Mouse (Mus musculus) myocyte (in vitro differentiated cells): Measurements from ENCODE around the gene Gatd1. TPM values are rescaled to one million over a fixed set of nuclear protein-coding genes. Genes with fewer than 3 reads are reported as not detected.

Experiments used
- H3K27me3 ChIP-seq: one replicate; pipeline ENCODE4 v1.6.1; 2011; ENCODE audit not compliant: control insufficient read depth, insufficient read depth, insufficient read length
- H3K36me3 ChIP-seq: one replicate; pipeline ENCODE4 v1.6.1; 2011; ENCODE audit not compliant: control insufficient read depth, insufficient read depth
- H3K4me2 ChIP-seq: one replicate; pipeline ENCODE4 v1.6.1; 2011; ENCODE audit warnings: low read depth, control low read depth
- H3K4me3 ChIP-seq: one replicate; pipeline ENCODE4 v1.5.1; 2011; ENCODE audit warnings: mild to moderate bottlenecking, control low read depth, moderate library complexity
- H3K79me2 ChIP-seq: one replicate; pipeline ENCODE4 v1.6.1; 2011; ENCODE audit not compliant: control insufficient read depth, insufficient read depth
- H3ac ChIP-seq: one replicate; pipeline ENCODE4 v1.6.1; 2011; ENCODE audit not compliant: control insufficient read depth, insufficient read length
- E2F4 ChIP-seq: IDR thresholded peaks from one replicate; pipeline ENCODE4 v1.6.1; 2011; ENCODE audit warnings: mild to moderate bottlenecking, control low read depth, moderate library complexity; ENCODE audit not compliant: insufficient read depth
- MAX ChIP-seq: IDR thresholded peaks from one replicate; pipeline ENCODE4 v1.6.1; 2011; ENCODE audit warnings: low read depth, mild to moderate bottlenecking, control low read depth
- MYOD1 ChIP-seq, 3 experiments: IDR thresholded peaks; one replicate each; pipeline ENCODE4 v1.6.1; 2011; ENCODE audit warnings: control low read depth in 2 of 3, low read depth in 2 of 3, mild to moderate bottlenecking in 2 of 3, moderate library complexity in 1 of 3; ENCODE audit not compliant: insufficient read length in 2 of 3, control insufficient read depth in 1 of 3
- MYOG ChIP-seq, 3 experiments: IDR thresholded peaks; one replicate each; pipeline ENCODE4 v1.6.1; 2011; ENCODE audit warnings: control low read depth in 2 of 3, low read depth in 2 of 3, mild to moderate bottlenecking in 2 of 3; ENCODE audit not compliant: insufficient read length in 2 of 3, control insufficient read depth in 1 of 3, insufficient read depth in 1 of 3
- POLR2A ChIP-seq: IDR thresholded peaks from one replicate; pipeline ENCODE4 v1.6.1; 2011; ENCODE audit warnings: low read depth, mild to moderate bottlenecking, control low read depth, moderate library complexity; ENCODE audit not compliant: insufficient read length
- POLR2AphosphoS2 ChIP-seq: IDR thresholded peaks from one replicate; pipeline ENCODE4 v1.6.1; 2011; ENCODE audit warnings: low read depth, control low read depth; ENCODE audit not compliant: insufficient read length
- REST ChIP-seq: IDR thresholded peaks from one replicate; pipeline ENCODE4 v1.6.1; 2011; ENCODE audit warnings: mild to moderate bottlenecking, control low read depth, moderate library complexity; ENCODE audit not compliant: insufficient read depth, insufficient read length
- SRF ChIP-seq: IDR thresholded peaks from one replicate; pipeline ENCODE4 v1.6.1; 2011; ENCODE audit warnings: low read depth; ENCODE audit not compliant: control insufficient read depth, insufficient read length
- TCF12 ChIP-seq: IDR thresholded peaks from one replicate; pipeline ENCODE4 v1.6.1; 2011; ENCODE audit warnings: mild to moderate bottlenecking, control low read depth; ENCODE audit not compliant: poor library complexity, insufficient read depth, severe bottlenecking
- TCF3 ChIP-seq: IDR thresholded peaks from one replicate; pipeline ENCODE4 v1.6.1; 2011; ENCODE audit warnings: low read depth, control low read depth; ENCODE audit not compliant: insufficient read length
- USF1 ChIP-seq: IDR thresholded peaks from one replicate; pipeline ENCODE4 v1.6.1; 2011; ENCODE audit warnings: low read depth, mild to moderate bottlenecking, control low read depth, moderate library complexity
- polyA plus RNA-seq: library from polyadenylated mRNA; unstranded; fragments of >200 nt; fragmentation: generic; extraction: Trizol; gene quantifications from one replicate; pipeline ENCODE4 v1.2.1, GENCODE M21; 2012; ENCODE audit warnings: missing spikeins

The Gatd1 gene
- polyA plus RNA-seq, 1 experiment = 16.3 TPM

GRCm38 (mm10) chr7:141392552-141393222 lies 21.2 kb downstream of the Gatd1 start:
- Histone ChIP-seq H3K4me3 (peak overlapping the region; percentile 80), H3K27me3 (no peaks in the 10 kb centered on the region), H3ac (no peak overlapping the region), H3K36me3 (peaks cover 7% of the 10 kb centered on the region), H3K4me2 (peak overlapping the region; percentile 99), H3K79me2 (peaks cover 33% of the 10 kb centered on the region)
- TF ChIP-seq MYOG (IDR thresholded peaks at IDR 0.05; ENCODE audit: control insufficient read depth in 1 of 3, insufficient read depth in 1 of 3, insufficient read length in 2 of 3, low read depth in 2 of 3) = peak in 1 of 3 experiments; percentile 7
- TF ChIP-seq POLR2A = no peak

DNA sequence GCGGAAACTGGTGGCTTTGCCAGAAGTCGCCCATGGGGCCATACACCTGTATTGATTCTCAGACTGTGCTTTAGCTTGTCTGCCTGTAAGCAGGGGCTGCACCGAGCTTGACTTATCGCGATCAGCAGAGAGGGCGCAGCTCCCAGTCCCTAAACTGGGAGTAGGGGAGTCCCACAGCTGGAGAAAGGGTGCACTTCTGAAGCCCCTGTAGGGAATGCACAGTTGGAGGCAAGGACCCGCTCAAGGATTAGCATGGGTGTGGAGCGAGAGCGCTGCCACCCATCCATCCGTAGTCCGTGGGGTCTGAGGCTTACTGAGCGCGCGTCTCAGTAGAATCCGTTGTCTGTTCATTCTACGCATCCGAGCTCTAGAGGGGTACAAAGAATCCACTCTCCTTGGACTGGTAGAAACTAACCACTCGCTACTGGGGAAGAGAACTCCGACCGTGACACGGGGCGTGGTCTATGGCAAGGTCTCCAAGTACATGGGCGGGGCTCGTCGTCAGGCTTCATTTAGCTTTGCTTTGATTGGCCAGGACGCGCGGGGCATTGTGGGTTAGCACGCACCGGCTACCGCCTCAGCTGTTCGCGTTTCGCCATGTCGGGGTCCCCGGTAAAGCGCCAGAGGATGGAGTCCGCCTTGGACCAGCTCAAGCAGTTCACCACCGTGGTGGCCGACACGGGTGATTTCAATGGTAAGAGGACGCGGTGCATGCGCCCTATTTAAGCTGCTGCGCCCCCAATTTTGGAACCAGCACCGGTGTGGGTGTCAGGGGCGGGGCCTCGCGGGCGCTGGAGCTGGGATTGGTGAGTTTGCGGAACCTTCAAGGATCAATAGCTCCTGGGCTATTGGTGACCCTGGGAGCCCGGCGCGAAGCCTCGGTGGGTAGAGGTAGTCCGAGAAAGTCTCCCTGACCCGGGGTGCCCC lies 22.0 kb downstream of the Gatd1 start, which contains the start of gene Taldo1:
Gene Taldo1, plus strand, starts transcription at position 575 of the 927 bp plus-strand sequence.
- no peaks in the 10 kb centered on the region for H3K27me3 ChIP-seq
- H3K4me2 ChIP-seq = peak within 1 kb of the TSS; percentile 99
- H3K4me3 ChIP-seq = peak within 1 kb of the TSS; percentile 80
- peaks cover 33% of the 10 kb centered on the region for H3K79me2 ChIP-seq
- H3ac ChIP-seq = peak within 1 kb of the TSS; percentile 7
- TF ChIP-seq E2F4 (no peak), TCF3 (no peak), REST (no peak), POLR2A (peak; percentile 88), MYOG (IDR thresholded peaks at IDR 0.05; ENCODE audit: control insufficient read depth in 1 of 3, insufficient read depth in 1 of 3, insufficient read length in 2 of 3, low read depth in 2 of 3) (peak; percentile 53 to 83 (median 70)), TCF12 (no peak), USF1 (no peak), MAX (no peak), POLR2AphosphoS2 (peak; percentile 93), MYOD1 (IDR thresholded peaks at IDR 0.05; ENCODE audit: control insufficient read depth in 1 of 3, insufficient read length in 2 of 3, low read depth in 2 of 3) (peak in 2 of 3 experiments; percentile 49 to 81), SRF (no peak)
- peaks cover 7% of the 10 kb centered on the region for H3K36me3 ChIP-seq

DNA sequence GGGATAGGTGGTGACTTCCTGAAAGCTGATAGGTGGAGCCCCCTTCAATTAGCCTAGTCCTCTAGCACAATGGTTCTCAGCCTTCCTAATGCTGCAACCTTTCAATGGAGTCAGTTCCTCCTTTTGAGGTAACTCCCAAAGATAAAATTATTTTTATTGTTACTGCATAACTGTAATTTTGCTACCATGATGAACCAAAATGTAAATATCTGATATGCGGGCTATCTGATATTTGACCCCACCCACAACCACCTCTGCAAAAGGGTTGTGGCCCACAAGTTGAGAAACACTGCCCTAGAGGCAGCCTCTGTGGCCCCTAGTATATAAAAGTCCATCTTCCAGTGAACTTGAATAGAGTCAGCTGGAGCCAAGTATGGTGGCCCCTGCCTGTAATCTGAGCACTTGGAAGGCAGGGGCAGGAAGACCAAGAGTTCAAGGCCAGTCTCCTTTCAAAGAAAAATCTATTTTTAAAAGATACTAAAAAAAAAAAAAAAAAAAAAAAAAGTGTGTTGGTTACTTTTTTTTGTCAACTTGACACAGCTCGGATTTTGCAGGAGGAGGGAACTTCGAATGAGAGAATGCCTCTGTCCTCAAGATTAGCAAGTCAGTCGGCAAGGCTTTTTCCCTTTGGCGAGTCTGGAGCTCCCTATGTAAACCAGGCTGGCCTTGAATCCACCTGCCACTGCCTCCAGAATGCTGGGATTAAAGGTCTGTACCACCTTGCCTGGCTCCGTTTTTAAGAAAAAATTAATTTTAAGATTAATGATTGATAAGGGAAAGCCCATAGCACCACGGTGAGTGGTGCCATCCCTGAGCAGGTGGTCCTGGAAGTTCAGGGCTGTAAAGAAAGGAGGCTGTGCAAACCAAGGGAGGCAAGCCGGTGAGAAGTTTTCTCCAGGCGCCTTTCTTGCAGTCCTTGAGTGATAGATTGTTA lies 23.3 kb downstream of the Gatd1 start:
- Histone ChIP-seq H3K27me3 (no peaks in the 10 kb centered on the region), H3ac (no peak overlapping the region), H3K4me3 (no peak overlapping the region), H3K36me3 (no peaks in the 10 kb centered on the region), H3K79me2 (peaks cover 32% of the 10 kb centered on the region), H3K4me2 (no peak overlapping the region)
- TF ChIP-seq TCF3 (no peak), SRF (no peak), TCF12 (no peak), MYOD1 (IDR thresholded peaks at IDR 0.05; ENCODE audit: control insufficient read depth in 1 of 3, insufficient read length in 2 of 3, low read depth in 2 of 3) (no peak), MYOG (IDR thresholded peaks at IDR 0.05; ENCODE audit: control insufficient read depth in 1 of 3, insufficient read depth in 1 of 3, insufficient read length in 2 of 3, low read depth in 2 of 3) (no peak), E2F4 (no peak), POLR2A (no peak)

GRCm38 (mm10) chr7:141388487-141389109 lies 25.3 kb downstream of the Gatd1 start:
- Histone ChIP-seq H3K79me2 (peaks cover 12% of the 10 kb centered on the region), H3K27me3 (peaks cover 6% of the 10 kb centered on the region), H3K4me2 (no peak overlapping the region), H3ac (no peak overlapping the region), H3K36me3 (no peaks in the 10 kb centered on the region), H3K4me3 (no peak overlapping the region)
- TF ChIP-seq TCF3 (no peak), E2F4 (no peak), SRF (no peak), MYOD1 (IDR thresholded peaks at IDR 0.05; ENCODE audit: control insufficient read depth in 1 of 3, insufficient read length in 2 of 3, low read depth in 2 of 3) (no peak), POLR2AphosphoS2 (no peak), MAX (no peak)
